Mouse (Mus musculus) C2C12 (cell line): ENCODE measurements around the gene Fyb2.

ENCODE experiments used
- CTCF ChIP-seq: IDR thresholded peaks from one replicate; pipeline ENCODE4 v1.5.1; 2011; ENCODE audit not compliant: control insufficient read depth, insufficient read depth, insufficient read length
- MYOG ChIP-seq: IDR thresholded peaks from one replicate; pipeline ENCODE4 v1.6.1; 2011; ENCODE audit not compliant: control insufficient read depth, insufficient read length; ENCODE audit errors: extremely low read depth

DNA sequence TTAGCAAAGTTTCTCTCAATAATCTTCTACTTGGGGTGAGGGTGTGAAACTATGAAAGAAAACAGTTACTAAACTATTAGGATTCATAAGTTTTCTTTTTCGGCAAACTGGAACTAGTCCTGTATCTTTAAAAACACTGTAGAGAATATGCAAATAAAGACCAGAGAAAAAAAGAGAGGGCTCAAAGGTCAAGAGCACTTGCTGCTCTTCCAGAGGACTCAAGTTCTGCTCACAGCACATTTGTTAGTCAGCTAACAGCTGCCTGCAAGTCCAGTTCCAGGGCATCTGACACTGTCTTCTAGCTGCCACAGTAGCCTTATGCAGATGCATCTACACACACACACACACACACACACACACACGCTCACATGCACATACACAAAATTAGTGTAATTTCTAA, 59.4 kb downstream of the Fyb2 start:
- no peak for TF ChIP-seq MYOG
- no peak for TF ChIP-seq CTCF
